Mouse (Mus musculus) small intestine, adult 2 months (tissue): ENCODE data around the gene Prkaa1. TPM values are rescaled to one million over a fixed set of nuclear protein-coding genes. Genes with fewer than 3 reads are reported as not detected.

Experiments used
- H3K27ac ChIP-seq: fragments of 200-500 bp; 2 replicates; pipeline ENCODE4 v1.5.1; 2012; ENCODE audit warnings: low read depth, low read length, control low read depth, inconsistent platforms; ENCODE audit not compliant: insufficient read depth
- H3K27me3 ChIP-seq: fragments of 200-500 bp; 2 replicates; pipeline ENCODE4 v1.6.1; 2012; ENCODE audit warnings: mild to moderate bottlenecking, moderate library complexity, low read length, inconsistent platforms; ENCODE audit not compliant: control insufficient read depth, insufficient read depth
- H3K36me3 ChIP-seq: fragments of 200-500 bp; 2 replicates; pipeline ENCODE4 v1.6.1; 2012; ENCODE audit warnings: mild to moderate bottlenecking, low read length, control low read depth, inconsistent platforms; ENCODE audit not compliant: control insufficient read depth, insufficient read depth
- H3K4me1 ChIP-seq: fragments of 200-500 bp; 2 replicates; pipeline ENCODE4 v1.6.1; 2012; ENCODE audit warnings: low read length, inconsistent platforms, mixed read lengths; ENCODE audit not compliant: control insufficient read depth, insufficient read depth, insufficient read length
- H3K4me3 ChIP-seq: fragments of 200-500 bp; 2 replicates; pipeline ENCODE4 v1.5.1; 2012; ENCODE audit warnings: low read depth, mild to moderate bottlenecking, control low read depth, inconsistent platforms, low read length, moderate library complexity
- CTCF ChIP-seq: fragments of 200-500 bp; IDR thresholded peaks from 2 replicates; pipeline ENCODE4 v1.5.1; 2012; ENCODE audit warnings: low read depth, mild to moderate bottlenecking, control low read depth, inconsistent platforms, low read length, moderate library complexity, mixed read lengths; ENCODE audit not compliant: insufficient replicate concordance, insufficient read length; ENCODE audit errors: extremely low read depth
- POLR2A ChIP-seq: fragments of 200-500 bp; IDR thresholded peaks from 2 replicates; pipeline ENCODE4 v1.6.1; 2012; ENCODE audit warnings: low read depth, mild to moderate bottlenecking, control low read depth, inconsistent platforms, low read length, moderate library complexity
- WGBS: fragments of 180-500 bp; shearing (Covaris S2); methylation state at CpG from one replicate; pipeline ENCODE4 v1.1.7; 2018; 5-methylcytosine and 5-hydroxymethylcytosine counted together
- polyA plus RNA-seq: library from polyadenylated mRNA; depleted of rRNA; stranded (reverse); fragments of >200 nt; gene quantifications from 2 replicates; pipeline ENCODE4 v1.2.3, GENCODE M21; 2012

Gene Prkaa1
- polyA plus RNA-seq, 1 experiment, result 1.1 TPM

- no peak for TF ChIP-seq CTCF
- no peak for TF ChIP-seq POLR2A
- H3K36me3 ChIP-seq, result no peaks in the 10 kb centered on the region
- WGBS, result 34% methylated on average over 5 of the region's 5 CpGs
- H3K27ac ChIP-seq, result no peak overlapping the region
- H3K27me3 ChIP-seq, result no peaks in the 10 kb centered on the region
- H3K4me1 ChIP-seq, result peaks cover 4% of the 10 kb centered on the region; the same call in 1 of the 2 replicates
- no peak overlapping the region for H3K4me3 ChIP-seq
Measured at GRCm38 (mm10) chr15:5142714-5143113, 947 bp upstream of the Prkaa1 start.

GRCm38 (mm10) chr15:5144021-5144778 lies 539 bp downstream of the Prkaa1 start:
- under 1% methylated on average over 61 of the region's 61 CpGs for WGBS
- H3K4me1 ChIP-seq, result peaks cover 8% of the 10 kb centered on the region; the same call in 1 of the 2 replicates
- TF ChIP-seq POLR2A, result peak; percentile 10
- peak; percentile 23; the same call in 1 of the 2 replicates for TF ChIP-seq CTCF
- H3K27ac ChIP-seq, result no peak overlapping the region
- H3K4me3 ChIP-seq, result peak overlapping the region; percentile 95
- H3K36me3 ChIP-seq, result no peaks in the 10 kb centered on the region
- no peaks in the 10 kb centered on the region for H3K27me3 ChIP-seq

GRCm38 (mm10) chr15:5145196-5145945 lies 1.7 kb downstream of the Prkaa1 start:
- H3K36me3 ChIP-seq, result no peaks in the 10 kb centered on the region
- no peaks in the 10 kb centered on the region for H3K27me3 ChIP-seq
- no peak for TF ChIP-seq POLR2A
- TF ChIP-seq CTCF, result no peak
- no peak overlapping the region for H3K4me3 ChIP-seq
- no peak overlapping the region for H3K27ac ChIP-seq
- 57% methylated on average over 9 of the region's 9 CpGs for WGBS
- peaks cover 13% of the 10 kb centered on the region; the same call in 1 of the 2 replicates for H3K4me1 ChIP-seq

GRCm38 (mm10) chr15:5149187-5149586 lies 5.5 kb downstream of the Prkaa1 start:
- no peaks in the 10 kb centered on the region for H3K27me3 ChIP-seq
- TF ChIP-seq POLR2A, result no peak
- TF ChIP-seq CTCF, result no peak
- H3K36me3 ChIP-seq, result no peaks in the 10 kb centered on the region
- no peak overlapping the region for H3K4me3 ChIP-seq
- no peak overlapping the region for H3K27ac ChIP-seq
- H3K4me1 ChIP-seq, result peaks cover 13% of the 10 kb centered on the region; the same call in 1 of the 2 replicates
- 23% methylated on average over 4 of the region's 4 CpGs for WGBS

GRCm38 (mm10) chr15:5152171-5152570 lies 8.5 kb downstream of the Prkaa1 start:
- H3K36me3 ChIP-seq, result no peaks in the 10 kb centered on the region
- TF ChIP-seq CTCF, result no peak
- TF ChIP-seq POLR2A, result no peak
- H3K4me3 ChIP-seq, result no peak overlapping the region
- no peaks in the 10 kb centered on the region for H3K27me3 ChIP-seq
- H3K4me1 ChIP-seq, result peaks cover 11% of the 10 kb centered on the region; the same call in 1 of the 2 replicates
- no peak overlapping the region for H3K27ac ChIP-seq
- WGBS, result 97% methylated on average over 6 of the region's 6 CpGs

GRCm38 (mm10) chr15:5154621-5155020 lies 11.0 kb downstream of the Prkaa1 start:
- Histone ChIP-seq H3K4me1 (peaks cover 7% of the 10 kb centered on the region; the same call in 1 of the 2 replicates), H3K27me3 (no peaks in the 10 kb centered on the region), H3K27ac (no peak overlapping the region), H3K36me3 (no peaks in the 10 kb centered on the region), H3K4me3 (no peak overlapping the region)
- TF ChIP-seq CTCF (no peak), POLR2A (no peak)
- 26% methylated on average over 9 of the region's 9 CpGs for WGBS

GRCm38 (mm10) chr15:5155093-5155492 lies 11.4 kb downstream of the Prkaa1 start:
- no peak overlapping the region for H3K27ac ChIP-seq
- H3K4me3 ChIP-seq, result no peak overlapping the region
- no peaks in the 10 kb centered on the region for H3K27me3 ChIP-seq
- peaks cover 6% of the 10 kb centered on the region; the same call in 1 of the 2 replicates for H3K4me1 ChIP-seq
- no peaks in the 10 kb centered on the region for H3K36me3 ChIP-seq
- WGBS, result 63% methylated on average over 5 of the region's 5 CpGs
- no peak for TF ChIP-seq POLR2A
- no peak for TF ChIP-seq CTCF

GRCm38 (mm10) chr15:5156355-5156754 lies 12.7 kb downstream of the Prkaa1 start:
- H3K36me3 ChIP-seq, result 0 out of 2 replicates have a peak, but pooled peaks cover 1% of the 10 kb centered on the region
- H3K27me3 ChIP-seq, result no peaks in the 10 kb centered on the region
- TF ChIP-seq POLR2A (no peak), CTCF (no peak)

More at GRCm38 (mm10) chr15:5156355-5156754, 12.7 kb downstream of the Prkaa1 start:
- 80% methylated on average over 4 of the region's 4 CpGs for WGBS
- peaks cover 4% of the 10 kb centered on the region; the same call in 1 of the 2 replicates for H3K4me1 ChIP-seq
- H3K4me3 ChIP-seq, result no peak overlapping the region
- no peak overlapping the region for H3K27ac ChIP-seq
